Mouse (Mus musculus): ENCODE measurements around the gene Lcn3.
A peak's percentile ranks its signal among the peaks of the same experiment; 100 is the strongest.
"Not testable (repeated sequence)": the region's sequence is repeated elsewhere in the genome, so short reads cannot be mapped to it uniquely, and the experiment has no call there.

The Lcn3 gene

GRCm38 (mm10) chr2:25765269-25765668 is at the start of gene Lcn3:
Gene Lcn3, plus strand, starts transcription at chr2:25765569.
- no peak for DNase-seq (ENCODE audit: extremely low read depth, low read depth, low spot score)

- DNase-seq (ENCODE audit: extremely low read depth, low read depth, low spot score): peak; percentile 68
Measured at GRCm38 (mm10) chr2:25717222-25717621, 48.1 kb upstream of the Lcn3 start.

GRCm38 (mm10) chr2:25733199-25733930 is 32.0 kb upstream of the Lcn3 start:
- no peak for DNase-seq (ENCODE audit: extremely low read depth, low read depth, low spot score)

- not testable (repeated sequence) for DNase-seq (ENCODE audit: extremely low read depth, low read depth, low spot score)
Measured at GRCm38 (mm10) chr2:25736709-25737108, 28.7 kb upstream of the Lcn3 start, which contains the start of gene Obp2b. Gene Obp2b, plus strand, starts transcription at chr2:25737009.

- no peak for DNase-seq (ENCODE audit: extremely low read depth, low read depth, low spot score)
Measured at GRCm38 (mm10) chr2:25741671-25742070, 23.7 kb upstream of the Lcn3 start.

- no peak for DNase-seq (ENCODE audit: extremely low read depth, low read depth, low spot score)
Measured at GRCm38 (mm10) chr2:25754201-25754600, 11.2 kb upstream of the Lcn3 start.

GRCm38 (mm10) chr2:25758064-25758625 is 7.2 kb upstream of the Lcn3 start:
- no peak for DNase-seq (ENCODE audit: extremely low read depth, low read depth, low spot score)

GRCm38 (mm10) chr2:25767764-25768163 is 2.4 kb downstream of the Lcn3 start:
- DNase-seq (ENCODE audit: extremely low read depth, low read depth, low spot score): no peak

- no peak for DNase-seq (ENCODE audit: extremely low read depth, low read depth, low spot score)
Measured at GRCm38 (mm10) chr2:25773507-25773906, 8.1 kb downstream of the Lcn3 start.

- DNase-seq (ENCODE audit: extremely low read depth, low read depth, low spot score): no peak
Measured at GRCm38 (mm10) chr2:25774640-25775039, 9.3 kb downstream of the Lcn3 start.

- no peak for DNase-seq (ENCODE audit: extremely low read depth, low read depth, low spot score)
Measured at GRCm38 (mm10) chr2:25775991-25776390, 10.6 kb downstream of the Lcn3 start.

- DNase-seq (ENCODE audit: extremely low read depth, low read depth, low spot score): no peak
Measured at GRCm38 (mm10) chr2:25776717-25777116, 11.3 kb downstream of the Lcn3 start, which contains the start of gene Lcn11. Gene Lcn11, plus strand, starts transcription at chr2:25777017.

GRCm38 (mm10) chr2:25779076-25779475 is 13.7 kb downstream of the Lcn3 start:
- DNase-seq (ENCODE audit: extremely low read depth, low read depth, low spot score): no peak

GRCm38 (mm10) chr2:25780921-25781320 is 15.6 kb downstream of the Lcn3 start:
- DNase-seq (ENCODE audit: extremely low read depth, low read depth, low spot score): no peak

- DNase-seq (ENCODE audit: extremely low read depth, low read depth, low spot score): no peak
Measured at GRCm38 (mm10) chr2:25781957-25782356, 16.6 kb downstream of the Lcn3 start, which contains the start of gene Gm13539. Gene Gm13539, plus strand, starts transcription at chr2:25782257.

GRCm38 (mm10) chr2:25785573-25786322 is 20.4 kb downstream of the Lcn3 start:
- DNase-seq (ENCODE audit: extremely low read depth, low read depth, low spot score): no peak

- DNase-seq (ENCODE audit: extremely low read depth, low read depth, low spot score): no peak
Measured at GRCm38 (mm10) chr2:25789092-25789491, 23.7 kb downstream of the Lcn3 start.

- DNase-seq (ENCODE audit: extremely low read depth, low read depth, low spot score): no peak
Measured at GRCm38 (mm10) chr2:25797635-25798034, 32.3 kb downstream of the Lcn3 start.

- DNase-seq (ENCODE audit: extremely low read depth, low read depth, low spot score): no peak
Measured at GRCm38 (mm10) chr2:25798065-25798464, 32.7 kb downstream of the Lcn3 start.

- no peak for DNase-seq (ENCODE audit: extremely low read depth, low read depth, low spot score)
Measured at GRCm38 (mm10) chr2:25811711-25812110, 46.3 kb downstream of the Lcn3 start.

GRCm38 (mm10) chr2:25813364-25813763 is 48.0 kb downstream of the Lcn3 start:
- no peak for DNase-seq (ENCODE audit: extremely low read depth, low read depth, low spot score)

- DNase-seq (ENCODE audit: extremely low read depth, low read depth, low spot score): not testable (repeated sequence)
Measured at GRCm38 (mm10) chr2:25815748-25816147, 50.4 kb downstream of the Lcn3 start, which contains the start of gene Glt6d1. Gene Glt6d1, minus strand, starts transcription at chr2:25815848.

Data from fat pad, adult 2 months (tissue).